In the genomic region with DNA sequence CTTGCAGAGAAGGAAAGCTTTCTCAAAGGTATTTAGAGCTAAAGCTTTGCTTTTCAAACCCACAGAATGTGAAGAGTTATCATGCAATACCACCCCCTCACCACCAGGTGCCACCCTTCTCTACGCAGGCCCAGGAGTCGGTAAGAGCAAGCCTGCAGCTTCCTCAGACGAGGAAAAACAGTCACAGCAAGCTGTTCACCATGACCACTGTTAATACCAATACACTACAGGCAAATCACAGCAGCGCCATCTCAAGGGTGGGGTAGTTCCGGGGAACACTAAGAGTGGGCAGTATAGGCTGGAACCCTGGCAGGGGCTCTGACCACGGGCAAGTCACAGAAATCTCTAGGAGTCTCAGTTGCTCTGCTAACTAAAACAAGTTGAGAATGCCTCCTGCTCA, we compare ENCODE assay signal across 9 mouse cellular contexts.
DNase-seq lines count a peak whose midpoint lies in the region; ATAC-seq and TF ChIP-seq lines count a peak whose summit lies in the region.
"Had no signal": no experiment of that assay in that cellular context is flagged by ENCODE, and none has a peak within 500 bp of the region (broad histone marks: within the 10 kb centered on the region; RNA-seq: fewer than 3 reads in every experiment).

No protein-coding gene starts in this region.

- peak; percentile 38; the same call in 1 of the 2 replicates for ATAC-seq in frontal cortex, adult (ENCODE audit: low TSS enrichment)
- ATAC-seq in midbrain, embryonic 13.5 days, result peak; percentile 64; the same call in 1 of the 2 replicates

- H3K36me3 ChIP-seq in heart, embryonic 10.5 days, result peaks cover 31% of the 10 kb centered on the region
- peaks cover 75% of the 10 kb centered on the region for H3K36me3 ChIP-seq in E14TG2a.4 (ENCODE audit: insufficient read depth, low read length)
- peaks cover 41% of the 10 kb centered on the region for H3K36me3 ChIP-seq in midbrain, embryonic 13.5 days
- no peaks in the 10 kb centered on the region; the same call in 1 of the 2 replicates for H3K36me3 ChIP-seq in testis, adult 2 months (ENCODE audit: control insufficient read depth, insufficient read depth, low read length)

- 69% methylated on average over 6 of the region's 6 CpGs for WGBS in heart, embryonic 10.5 days
- 60% methylated on average over 6 of the region's 6 CpGs for WGBS in large intestine, adult 2 months
- 62% methylated on average over 6 of the region's 6 CpGs for WGBS in midbrain, embryonic 13.5 days

- no peaks in the 10 kb centered on the region for H3K27me3 ChIP-seq in heart, embryonic 10.5 days (ENCODE audit: insufficient read depth, poor library complexity, severe bottlenecking)
- no peaks in the 10 kb centered on the region for H3K27me3 ChIP-seq in E14TG2a.4 (ENCODE audit: insufficient read depth, low read length)
- no peaks in the 10 kb centered on the region for H3K27me3 ChIP-seq in midbrain, embryonic 13.5 days
- no peaks in the 10 kb centered on the region for H3K27me3 ChIP-seq in testis, adult 2 months (ENCODE audit: control insufficient read depth, insufficient read depth, low read length)
- H3K27me3 ChIP-seq: limb, embryonic 12.5 days had no signal

- H3K4me1 ChIP-seq in heart, embryonic 10.5 days, result 0 out of 2 replicates have a peak, but pooled peaks cover 9% of the 10 kb centered on the region
- no peaks in the 10 kb centered on the region for H3K4me1 ChIP-seq in E14TG2a.4 (replicated peaks; ENCODE audit: low read depth, low read length)
- H3K4me1 ChIP-seq in midbrain, embryonic 13.5 days (replicated peaks), result no peaks in the 10 kb centered on the region
- H3K4me1 ChIP-seq in testis, adult 2 months (ENCODE audit: control insufficient read depth, insufficient read depth, low read length), result no peaks in the 10 kb centered on the region
- H3K4me1 ChIP-seq: limb, embryonic 12.5 days had no signal

- no peak for TF ChIP-seq POLR2A in testis, adult 2 months (IDR thresholded peaks at IDR 0.05; ENCODE audit: control insufficient read depth, low read depth, low read length)

- peak; percentile 15 to 53 for DNase-seq in heart, adult 18-20 months
- DNase-seq in heart, embryonic 10.5 days (ENCODE audit: low spot score), result no peak
- peak; percentile 9 for DNase-seq in c-Kit-negative CD71-positive TER-119-positive erythroid progenitor cells, embryonic 14.5 days (ENCODE audit: low read depth, low spot score)
- DNase-seq in large intestine, adult 2 months (ENCODE audit: low read depth, low spot score), result peak; percentile 13

- H3K9me3 ChIP-seq in heart, embryonic 10.5 days, result no peaks in the 10 kb centered on the region
- peaks cover 11% of the 10 kb centered on the region for H3K9me3 ChIP-seq in E14TG2a.4 (ENCODE audit: low read length)
- no peaks in the 10 kb centered on the region for H3K9me3 ChIP-seq in midbrain, embryonic 13.5 days
- H3K9me3 ChIP-seq: limb, embryonic 12.5 days had no signal

- H3K27ac ChIP-seq in heart, embryonic 10.5 days, result no peak overlapping the region
- no peak overlapping the region for H3K27ac ChIP-seq in midbrain, embryonic 13.5 days
- H3K27ac ChIP-seq in testis, adult 2 months (ENCODE audit: control insufficient read depth, insufficient read depth, low read depth, low read length), result peak overlapping the region; percentile 57; the same call in 1 of the 2 replicates
- H3K27ac ChIP-seq: limb, embryonic 12.5 days had no signal

- no peak overlapping the region for H3K9ac ChIP-seq in midbrain, embryonic 13.5 days (replicated peaks)
- H3K9ac ChIP-seq: limb, embryonic 12.5 days had no signal

- TF ChIP-seq CTCF in E14TG2a.4 (conservative IDR thresholded peaks at IDR 0.05; ENCODE audit: low read length), result peak; percentile 82
- peak; percentile 81; the same call in 1 of the 2 replicates for TF ChIP-seq CTCF in testis, adult 2 months (IDR thresholded peaks at IDR 0.05; ENCODE audit: control insufficient read depth, insufficient read depth, insufficient replicate concordance, low read depth, low read length)

- H3K4me3 ChIP-seq in heart, embryonic 10.5 days, result no peak overlapping the region
- H3K4me3 ChIP-seq in E14TG2a.4 (replicated peaks; ENCODE audit: low read length), result no peak overlapping the region
- H3K4me3 ChIP-seq in midbrain, embryonic 13.5 days (replicated peaks), result no peak overlapping the region
- no peak overlapping the region for H3K4me3 ChIP-seq in testis, adult 2 months (ENCODE audit: control insufficient read depth, low read depth, low read length)
- H3K4me3 ChIP-seq: limb, embryonic 12.5 days had no signal

- H3K4me2 ChIP-seq in midbrain, embryonic 13.5 days (replicated peaks), result no peak overlapping the region
- H3K4me2 ChIP-seq: limb, embryonic 12.5 days had no signal
